Mouse (Mus musculus) bone marrow, adult 2 months (tissue): ENCODE data around the gene Mib2. TPM values are rescaled to one million over a fixed set of nuclear protein-coding genes. Genes with fewer than 3 reads are reported as not detected.
A peak's percentile ranks its signal among the peaks of the same experiment; 100 is the strongest.
"Not testable (repeated sequence)": the region's sequence is repeated elsewhere in the genome, so short reads cannot be mapped to it uniquely, and the experiment has no call there.

ENCODE experiments used
- H3K27ac ChIP-seq: fragments of 200-500 bp; 2 replicates; pipeline ENCODE4 v1.5.1; 2012; ENCODE audit warnings: low read depth, mild to moderate bottlenecking, control low read depth, inconsistent platforms, low read length; ENCODE audit not compliant: control insufficient read depth, poor library complexity, insufficient read depth
- H3K4me1 ChIP-seq: fragments of 200-500 bp; 2 replicates; pipeline ENCODE4 v1.6.1; 2011; ENCODE audit warnings: low read length; ENCODE audit not compliant: control insufficient read depth, insufficient read depth
- H3K4me3 ChIP-seq: fragments of 200-500 bp; replicated peaks from 2 replicates; pipeline ENCODE3; 2011; ENCODE audit warnings: mild to moderate bottlenecking, low read depth, low read length, control low read depth; ENCODE audit not compliant: control insufficient read depth
- CTCF ChIP-seq: fragments of 200-500 bp; IDR thresholded peaks from 2 replicates; pipeline ENCODE4 v1.5.1; 2011; ENCODE audit warnings: low read length, control low read depth; ENCODE audit not compliant: control insufficient read depth, insufficient read depth
- POLR2A ChIP-seq: fragments of 200-500 bp; IDR thresholded peaks from 2 replicates; pipeline ENCODE4 v1.6.1; 2011; ENCODE audit warnings: low read depth, mild to moderate bottlenecking, control low read depth, low read length, borderline replicate concordance; ENCODE audit not compliant: control insufficient read depth
- WGBS: fragments of 180-500 bp; shearing (Covaris S2); methylation state at CpG from one replicate; pipeline ENCODE4 v1.1.7; 2018; 5-methylcytosine and 5-hydroxymethylcytosine counted together
- polyA plus RNA-seq: library from polyadenylated mRNA; stranded (reverse); fragments of >200 nt; gene quantifications from 2 replicates; pipeline ENCODE4 v1.2.4, GENCODE M21; 2011; ENCODE audit warnings: low replicate concordance; ENCODE audit not compliant: missing spikeins, insufficient read depth, insufficient read length

The Mib2 gene
- polyA plus RNA-seq, 1 experiment, result 29.1 TPM

- Histone ChIP-seq H3K4me3 (no peak overlapping the region), H3K27ac (no peak overlapping the region), H3K4me1 (no peaks in the 10 kb centered on the region; the same call in 1 of the 2 replicates)
- 93% methylated on average over 5 of the region's 5 CpGs for WGBS
- TF ChIP-seq POLR2A, result no peak
- no peak for TF ChIP-seq CTCF
Observed at GRCm38 (mm10) chr4:155645721-155646120, 23.3 kb downstream of the Mib2 start.

- H3K4me3 ChIP-seq, H3K4me1 ChIP-seq, H3K27ac ChIP-seq: not testable (repeated sequence)
- WGBS, result 92% methylated on average over 2 of the region's 2 CpGs
Observed at GRCm38 (mm10) chr4:155645308-155645707, 23.7 kb downstream of the Mib2 start, which contains the start of gene Gm10563. Gene Gm10563, minus strand, starts transcription at chr4:155645408.

- no peaks in the 10 kb centered on the region; the same call in none of the 2 replicates for H3K4me1 ChIP-seq
Observed at GRCm38 (mm10) chr4:155643531-155643930, 25.5 kb downstream of the Mib2 start.

GRCm38 (mm10) chr4:155635766-155636499 is 33.1 kb downstream of the Mib2 start:
- no peak for TF ChIP-seq POLR2A
- TF ChIP-seq CTCF, result no peak
- H3K4me1 ChIP-seq, result no peaks in the 10 kb centered on the region; the same call in none of the 2 replicates
- H3K4me3 ChIP-seq, result no peak overlapping the region
- no peak overlapping the region for H3K27ac ChIP-seq

More at GRCm38 (mm10) chr4:155643531-155643930, 25.5 kb downstream of the Mib2 start:
- H3K27ac ChIP-seq, result no peak overlapping the region
- WGBS, result 81% methylated on average over 1 of the region's 1 CpGs
- H3K4me3 ChIP-seq, result no peak overlapping the region
- no peak for TF ChIP-seq POLR2A
- no peak for TF ChIP-seq CTCF

GRCm38 (mm10) chr4:155630267-155630666 is 38.7 kb downstream of the Mib2 start:
- Histone ChIP-seq H3K4me3 (no peak overlapping the region), H3K4me1 (peaks cover 2% of the 10 kb centered on the region), H3K27ac (peak overlapping the region; percentile 79)
- TF ChIP-seq CTCF (no peak), POLR2A (no peak)
- WGBS, result 49% methylated on average over 6 of the region's 6 CpGs

GRCm38 (mm10) chr4:155624338-155625291 is 44.4 kb downstream of the Mib2 start, which contains the start of gene Cdk11b:
Gene Cdk11b, plus strand, starts transcription at chr4:155624854.
- TF ChIP-seq CTCF (0 out of 2 replicates have a peak, but pooled peaks have one; percentile 2), POLR2A (peak; percentile 88)
- H3K4me1 ChIP-seq, result peaks cover 1% of the 10 kb centered on the region
- peak within 1 kb of the TSS; percentile 83 for H3K4me3 ChIP-seq
- under 1% methylated on average over 84 of the region's 84 CpGs for WGBS
- H3K27ac ChIP-seq, result peak within 1 kb of the TSS; percentile 95

GRCm38 (mm10) chr4:155618321-155618720 is 50.7 kb downstream of the Mib2 start:
- no peak for TF ChIP-seq POLR2A
- no peak for TF ChIP-seq CTCF
- H3K4me3 ChIP-seq, result no peak overlapping the region
- 65% methylated on average over 5 of the region's 5 CpGs for WGBS

GRCm38 (mm10) chr4:155613264-155613663 is 55.7 kb downstream of the Mib2 start:
- 0 out of 2 replicates have a peak, but pooled peaks cover 2% of the 10 kb centered on the region for H3K4me1 ChIP-seq
- WGBS, result 89% methylated on average over 3 of the region's 3 CpGs
- no peak for TF ChIP-seq POLR2A
- TF ChIP-seq CTCF, result no peak
- H3K27ac ChIP-seq, result no peak overlapping the region
- no peak overlapping the region for H3K4me3 ChIP-seq

More at GRCm38 (mm10) chr4:155618321-155618720, 50.7 kb downstream of the Mib2 start:
- no peaks in the 10 kb centered on the region for H3K4me1 ChIP-seq
- no peak overlapping the region for H3K27ac ChIP-seq
